Mouse (Mus musculus): ENCODE data around the gene Ugt1a6a. TPM values are rescaled to one million over a fixed set of nuclear protein-coding genes. Genes with fewer than 3 reads are reported as not detected.
"Not testable (repeated sequence)": the region's sequence is repeated elsewhere in the genome, so short reads cannot be mapped to it uniquely, and the experiment has no call there.

Gene Ugt1a6a
- 29.2 and 29.4 TPM in 2 replicates for polyA plus RNA-seq (2015; fragmentation: Nextera tagmentation; extraction: Ambion mirVana)

DNA sequence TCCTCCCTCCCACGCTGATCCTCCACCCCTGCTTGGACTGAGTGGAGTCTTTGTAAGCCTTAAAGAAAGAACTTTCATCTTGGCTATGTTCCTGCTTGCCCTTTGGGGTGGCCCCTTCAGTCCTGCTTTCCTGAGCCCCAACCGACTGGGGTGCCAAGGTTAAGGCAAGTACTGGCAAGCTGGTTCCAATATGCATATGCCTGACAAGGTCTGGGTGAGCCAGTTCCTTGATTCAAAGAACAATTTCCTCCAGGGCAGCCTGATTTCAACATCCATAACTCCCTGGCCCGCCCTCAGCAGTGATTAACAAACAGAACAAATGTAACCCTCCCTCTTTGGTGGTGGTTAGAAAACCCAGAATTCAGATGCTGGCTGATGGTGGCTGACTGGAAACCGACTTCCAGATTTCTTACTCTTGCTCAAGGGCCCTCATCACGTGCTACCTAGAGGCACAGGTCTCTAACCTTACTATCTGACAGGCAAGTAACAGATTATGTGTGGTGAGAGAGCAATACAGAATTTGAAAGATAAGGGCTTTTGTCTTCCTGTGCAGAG lies at the start of gene Ugt1a6a:
Gene Ugt1a6a (plus strand): TSS at position 353 of the 555 bp plus-strand sequence.
- H3K9ac ChIP-seq; H3K36me3 ChIP-seq; H3K27me3 ChIP-seq (replicated peaks); H3K4me1 ChIP-seq; H3K9me3 ChIP-seq; H3K4me3 ChIP-seq (replicated peaks); H3K4me2 ChIP-seq; ATAC-seq (ENCODE audit: insufficient read depth, low FRiP score, low read depth): not testable (repeated sequence)
- H3K27ac ChIP-seq, result peak within 1 kb of the TSS; percentile 80; the same call in 1 of the 2 replicates
- 40% methylated on average over 5 of the region's 5 CpGs for WGBS

DNA sequence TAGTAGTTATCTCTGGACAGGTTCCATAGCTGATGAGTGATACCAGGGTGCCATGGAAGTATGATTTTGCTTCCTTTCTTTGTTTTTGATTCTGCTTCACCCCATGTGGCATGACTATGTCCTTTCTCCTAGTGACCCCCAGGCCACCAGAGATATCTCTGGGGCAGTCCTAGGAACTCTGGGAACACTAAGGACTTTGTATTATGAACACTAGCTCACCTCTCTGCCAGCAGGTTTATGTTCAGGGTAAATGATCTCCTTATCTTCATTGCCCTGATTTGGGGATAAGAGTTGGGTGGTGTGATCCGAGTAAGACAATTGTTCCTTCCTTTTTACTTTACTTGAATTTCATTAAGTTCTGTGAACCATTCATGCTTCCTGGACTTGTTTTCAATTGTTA lies 48.5 kb upstream of the Ugt1a6a start:
- no peaks in the 10 kb centered on the region for H3K9me3 ChIP-seq
- H3K36me3 ChIP-seq, result no peaks in the 10 kb centered on the region
- H3K27me3 ChIP-seq (replicated peaks), result no peaks in the 10 kb centered on the region
- H3K4me2 ChIP-seq, result no peak overlapping the region
- no peak overlapping the region for H3K4me3 ChIP-seq (replicated peaks)
- 63% methylated on average over 1 of the region's 1 CpGs for WGBS
- H3K4me1 ChIP-seq, result no peaks in the 10 kb centered on the region
- H3K27ac ChIP-seq, result no peak overlapping the region
- no peak for ATAC-seq (ENCODE audit: insufficient read depth, low FRiP score, low read depth)
- H3K9ac ChIP-seq, result no peak overlapping the region

DNA sequence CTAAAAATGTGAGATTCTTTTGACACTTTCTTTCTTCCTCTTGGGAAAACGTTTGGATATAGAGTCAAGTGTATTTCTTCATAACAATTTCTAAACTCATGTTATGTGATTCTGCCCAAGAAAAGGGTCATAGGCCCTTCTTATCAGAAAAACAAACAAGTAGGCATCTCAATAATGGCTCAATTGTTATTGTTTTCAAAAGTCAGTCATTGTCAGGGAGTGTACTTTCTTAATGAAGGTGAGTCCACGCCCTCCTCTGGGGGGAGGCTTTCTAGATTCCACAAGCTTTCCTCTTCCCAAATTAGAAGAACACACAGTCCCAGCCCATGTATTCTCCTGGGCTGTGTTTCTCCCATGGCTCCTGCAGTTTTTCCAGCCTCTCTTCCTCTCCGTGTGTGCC lies 47.1 kb upstream of the Ugt1a6a start, which contains the start of gene Ugt1a8:
Gene Ugt1a8 (plus strand): TSS at position 301 of the 400 bp plus-strand sequence.
- H3K36me3 ChIP-seq, result no peaks in the 10 kb centered on the region
- WGBS, result 72% methylated on average over 3 of the region's 3 CpGs
- H3K27ac ChIP-seq, result no peak within 1 kb of the TSS
- no peaks in the 10 kb centered on the region for H3K27me3 ChIP-seq (replicated peaks)
- ATAC-seq (ENCODE audit: insufficient read depth, low FRiP score, low read depth), result no peak
- H3K9me3 ChIP-seq, result no peaks in the 10 kb centered on the region
- no peaks in the 10 kb centered on the region for H3K4me1 ChIP-seq
- H3K9ac ChIP-seq, result no peak within 1 kb of the TSS
- H3K4me3 ChIP-seq (replicated peaks), result no peak within 1 kb of the TSS
- H3K4me2 ChIP-seq, result no peak within 1 kb of the TSS

DNA sequence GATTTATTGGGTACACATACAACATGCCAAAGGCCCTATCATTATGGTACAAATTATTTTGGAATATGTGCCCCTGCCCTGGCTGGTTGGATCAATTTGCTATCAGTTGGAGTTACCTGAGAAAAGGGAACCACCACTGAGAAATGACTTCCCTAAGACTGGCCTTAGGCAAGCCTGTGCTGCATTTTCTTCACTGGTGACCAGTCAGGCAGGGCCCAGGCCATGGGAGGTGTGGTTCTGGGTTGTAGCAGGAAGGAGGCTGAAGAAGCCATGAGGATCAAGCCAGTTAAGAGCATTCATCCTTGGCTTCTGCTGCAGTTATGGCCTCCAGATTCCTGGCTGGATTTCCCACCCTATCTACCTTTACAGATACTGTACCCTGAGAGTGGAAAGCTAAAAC lies 42.3 kb upstream of the Ugt1a6a start:
- Histone ChIP-seq H3K9ac (no peak overlapping the region), H3K4me1 (peaks cover 4% of the 10 kb centered on the region), H3K4me3 (replicated peaks) (no peak overlapping the region), H3K27ac (no peak overlapping the region), H3K4me2 (no peak overlapping the region), H3K27me3 (replicated peaks) (no peaks in the 10 kb centered on the region), H3K9me3 (no peaks in the 10 kb centered on the region), H3K36me3 (no peaks in the 10 kb centered on the region)
- no peak for ATAC-seq (ENCODE audit: insufficient read depth, low FRiP score, low read depth)

DNA sequence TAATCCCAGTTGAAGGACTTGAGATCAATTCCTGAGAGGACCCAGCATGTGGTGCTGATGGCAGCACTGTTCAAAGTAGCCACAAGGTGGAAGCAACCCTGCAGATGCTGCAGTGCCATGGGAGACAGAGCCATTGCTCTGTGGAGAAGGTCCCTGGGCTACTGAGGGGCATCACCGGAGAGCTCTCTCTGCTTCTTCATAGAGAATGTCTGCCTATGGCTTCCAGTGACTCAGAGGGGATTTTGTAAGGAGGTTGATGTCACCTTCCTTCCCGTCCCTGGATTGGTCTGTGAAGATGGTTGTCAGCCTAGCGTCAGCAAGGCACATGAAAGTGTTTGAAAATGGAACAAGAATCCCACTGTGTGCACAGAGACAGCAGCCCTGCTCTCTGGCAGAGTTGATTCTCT lies 40.3 kb upstream of the Ugt1a6a start:
- not testable (repeated sequence) for H3K4me3 ChIP-seq (replicated peaks); H3K9ac ChIP-seq; H3K4me1 ChIP-seq; H3K27me3 ChIP-seq (replicated peaks); H3K4me2 ChIP-seq; ATAC-seq (ENCODE audit: insufficient read depth, low FRiP score, low read depth); H3K36me3 ChIP-seq; H3K9me3 ChIP-seq
- 62% methylated on average over 3 of the region's 3 CpGs for WGBS
- H3K27ac ChIP-seq, result peak overlapping the region; percentile 82

DNA sequence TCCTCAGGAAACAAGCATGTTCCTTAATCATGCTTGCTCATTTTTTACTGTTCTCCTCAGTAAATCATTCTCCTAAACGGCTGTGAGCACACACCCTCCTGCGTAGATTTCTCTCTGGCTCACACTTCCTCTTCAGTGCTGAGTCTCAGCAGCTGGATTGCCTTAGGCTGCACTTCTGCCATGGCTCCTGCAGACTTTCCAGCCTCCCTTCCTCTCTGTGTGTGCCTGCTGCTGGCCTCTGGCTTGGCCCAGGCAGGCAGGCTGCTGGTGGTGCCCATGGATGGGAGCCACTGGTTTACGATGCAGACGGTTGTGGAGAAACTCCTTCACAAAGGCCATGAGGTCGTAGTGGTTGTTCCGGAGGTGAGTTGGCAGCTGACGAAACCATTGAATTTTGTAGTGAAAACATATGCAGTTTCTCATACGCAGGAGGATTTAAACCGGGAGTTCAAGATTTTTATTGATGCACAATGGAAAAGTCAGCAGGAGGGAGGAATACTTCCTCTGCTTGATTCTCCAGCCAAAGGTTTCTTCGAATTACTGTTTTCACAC lies 39.6 kb upstream of the Ugt1a6a start, which contains the start of gene Ugt1a7c:
Gene Ugt1a7c (plus strand): TSS at position 122 of the 552 bp plus-strand sequence.
- 15% methylated on average over 10 of the region's 10 CpGs for WGBS
- Histone ChIP-seq H3K4me2 (peak within 1 kb of the TSS; percentile 45), H3K9ac (no peak within 1 kb of the TSS), H3K27me3 (replicated peaks) (no peaks in the 10 kb centered on the region), H3K9me3 (no peaks in the 10 kb centered on the region), H3K4me1 (peaks cover 4% of the 10 kb centered on the region), H3K4me3 (replicated peaks) (peak within 1 kb of the TSS; percentile 23; the same call in 1 of the 2 replicates), H3K27ac (peak within 1 kb of the TSS; percentile 82), H3K36me3 (no peaks in the 10 kb centered on the region)
- peak; percentile 72; the same call in 1 of the 2 replicates for ATAC-seq (ENCODE audit: insufficient read depth, low FRiP score, low read depth)

DNA sequence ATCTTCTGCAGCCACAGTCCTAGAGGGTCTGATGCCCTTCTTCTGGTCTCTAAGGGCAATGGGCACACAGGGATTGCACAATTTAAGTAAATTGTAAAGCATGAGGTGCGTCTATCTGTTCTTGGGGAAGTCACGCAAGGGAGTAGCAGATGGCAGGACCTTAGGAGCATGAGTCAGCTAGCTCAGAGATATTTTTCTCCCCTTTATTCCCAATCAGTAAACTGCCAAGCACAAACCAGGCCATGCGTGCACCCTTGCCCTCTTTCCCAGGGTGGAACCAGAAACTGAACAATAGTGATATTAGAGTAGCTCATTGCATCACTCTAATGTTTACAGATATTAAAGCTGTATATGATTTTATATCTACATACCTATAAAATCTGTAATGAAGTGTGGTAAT lies 36.1 kb upstream of the Ugt1a6a start:
- H3K27ac ChIP-seq; H3K36me3 ChIP-seq; H3K4me3 ChIP-seq (replicated peaks); ATAC-seq (ENCODE audit: insufficient read depth, low FRiP score, low read depth); H3K27me3 ChIP-seq (replicated peaks); H3K9ac ChIP-seq; H3K4me1 ChIP-seq; H3K4me2 ChIP-seq; H3K9me3 ChIP-seq: not testable (repeated sequence)
- WGBS, result 77% methylated on average over 3 of the region's 3 CpGs

DNA sequence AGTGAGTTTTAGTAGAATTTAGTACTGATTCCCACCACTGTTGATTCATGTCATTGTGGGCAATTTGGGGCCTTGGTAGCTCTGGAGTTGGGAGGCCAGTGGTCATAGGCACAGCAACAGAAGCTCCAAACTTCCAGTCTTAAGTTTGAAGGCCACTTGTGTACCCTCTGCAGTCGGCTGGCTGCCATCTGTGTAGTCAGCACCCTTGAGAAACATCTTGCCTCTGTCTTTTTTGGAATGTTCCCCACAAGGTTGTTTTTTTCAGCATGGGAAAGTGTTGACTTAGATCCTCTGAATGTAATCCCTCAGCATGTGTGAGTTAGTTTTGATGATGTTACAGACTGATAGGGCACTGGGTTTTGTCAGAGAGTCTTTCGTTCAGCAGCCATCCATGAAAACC lies 34.9 kb upstream of the Ugt1a6a start:
- H3K4me1 ChIP-seq; H3K27me3 ChIP-seq (replicated peaks); H3K36me3 ChIP-seq; H3K4me2 ChIP-seq; ATAC-seq (ENCODE audit: insufficient read depth, low FRiP score, low read depth); H3K27ac ChIP-seq; H3K4me3 ChIP-seq (replicated peaks); H3K9ac ChIP-seq; H3K9me3 ChIP-seq: not testable (repeated sequence)
- 78% methylated on average over 2 of the region's 2 CpGs for WGBS

DNA sequence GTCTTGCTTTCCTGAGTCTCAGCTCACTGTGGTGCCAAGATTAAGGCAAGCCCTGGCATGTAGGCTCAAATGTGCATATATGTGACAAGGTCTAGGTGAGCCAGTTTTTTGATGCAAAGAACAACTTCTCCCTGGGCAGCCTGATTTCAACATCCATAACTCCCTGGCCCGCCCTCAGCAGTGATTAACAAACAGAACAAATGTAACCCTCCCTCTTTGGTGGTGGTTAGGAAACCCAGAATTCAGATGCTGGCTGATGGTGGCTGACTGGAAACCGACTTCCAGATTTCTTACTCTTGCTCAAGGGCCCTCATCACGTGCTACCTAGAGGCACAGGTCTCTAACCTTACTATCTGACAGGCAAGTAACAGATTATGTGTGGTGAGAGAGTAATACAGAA lies 31.6 kb upstream of the Ugt1a6a start, which contains the start of gene Ugt1a6b:
Gene Ugt1a6b (plus strand): TSS at position 234 of the 400 bp plus-strand sequence.
- 41% methylated on average over 3 of the region's 3 CpGs for WGBS
- ATAC-seq (ENCODE audit: insufficient read depth, low FRiP score, low read depth), result peak; percentile 63
- H3K9ac ChIP-seq; H3K27me3 ChIP-seq (replicated peaks); H3K4me2 ChIP-seq; H3K4me3 ChIP-seq (replicated peaks); H3K36me3 ChIP-seq; H3K4me1 ChIP-seq; H3K9me3 ChIP-seq: not testable (repeated sequence)
- peak within 1 kb of the TSS; percentile 11; the same call in 1 of the 2 replicates for H3K27ac ChIP-seq

DNA sequence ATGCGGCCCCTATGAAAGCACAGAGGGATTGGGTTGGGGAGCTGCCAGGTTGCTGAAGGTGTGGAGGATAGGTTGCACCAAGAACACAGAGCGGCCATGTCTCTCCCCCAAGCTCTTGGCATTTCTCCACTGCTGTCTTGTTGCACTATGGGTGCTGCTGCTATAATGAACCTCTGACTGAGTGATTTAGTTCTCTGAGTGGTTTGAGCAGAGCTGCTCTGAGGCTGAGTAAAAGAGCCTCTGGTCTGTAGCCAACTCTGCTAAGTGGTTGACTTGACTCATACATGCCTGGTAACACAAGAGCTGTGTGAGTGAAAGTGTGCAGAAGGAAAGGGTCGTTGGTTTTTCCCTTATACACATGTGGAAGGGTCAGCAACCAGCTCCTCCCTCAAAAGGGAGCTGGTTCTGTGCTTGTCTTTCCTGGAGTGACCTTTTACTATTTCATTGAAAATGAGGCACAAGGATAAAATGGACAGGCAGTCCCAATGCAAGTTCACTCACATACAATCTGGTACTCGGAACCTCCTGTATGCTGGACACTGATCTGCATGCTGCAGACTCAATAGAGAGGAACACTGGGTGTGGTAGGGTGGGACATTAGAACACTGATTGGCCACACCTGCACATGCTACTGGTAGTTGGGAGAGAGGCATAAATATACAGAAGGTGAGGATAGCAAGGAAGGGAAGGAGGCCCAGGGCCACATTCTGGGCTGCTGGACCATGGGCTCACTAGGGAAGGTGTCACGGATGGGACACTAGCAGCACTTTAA lies 30.7 kb upstream of the Ugt1a6a start:
- H3K9ac ChIP-seq; H3K9me3 ChIP-seq; H3K4me1 ChIP-seq; H3K36me3 ChIP-seq; ATAC-seq (ENCODE audit: insufficient read depth, low FRiP score, low read depth); H3K4me3 ChIP-seq (replicated peaks); H3K4me2 ChIP-seq; H3K27me3 ChIP-seq (replicated peaks): not testable (repeated sequence)
- H3K27ac ChIP-seq, result peak overlapping the region; percentile 9; the same call in 1 of the 2 replicates
- 70% methylated on average over 5 of the region's 5 CpGs for WGBS

DNA sequence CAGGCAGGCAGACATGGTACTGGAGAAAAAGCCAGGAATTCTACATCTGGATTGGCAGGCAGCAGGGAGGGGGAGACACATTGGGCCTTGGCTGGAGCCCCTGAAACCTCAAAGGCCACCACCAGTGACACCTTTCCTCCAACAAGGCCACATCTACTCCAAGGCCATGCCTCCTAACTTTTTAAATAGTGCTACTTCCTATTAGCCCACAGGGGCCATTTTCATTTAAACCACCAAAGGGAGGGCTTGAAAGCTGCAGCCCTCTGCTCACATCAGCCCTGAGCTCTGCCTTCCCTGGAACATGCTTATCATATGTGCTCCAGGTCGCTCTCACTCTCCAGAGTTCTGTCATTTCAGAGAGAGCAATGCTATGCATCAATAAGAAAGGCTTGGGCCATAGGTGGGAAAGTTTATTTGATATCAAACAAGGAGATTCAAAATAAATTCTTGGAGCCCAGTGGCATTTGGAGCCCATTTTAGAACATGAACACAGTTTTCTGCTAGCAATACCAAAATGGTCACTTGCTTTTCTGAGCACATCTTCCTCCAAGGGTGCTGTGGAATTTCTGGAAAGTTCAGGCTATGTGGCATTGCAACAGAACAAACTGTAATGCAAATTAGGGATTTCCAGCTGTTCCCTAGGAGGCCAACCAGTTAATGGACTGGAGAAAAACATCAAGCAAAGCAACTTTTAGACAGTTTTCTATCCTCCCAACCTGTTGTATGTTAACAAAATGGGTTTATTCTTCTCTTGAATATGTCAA lies 29.8 kb upstream of the Ugt1a6a start:
- no peaks in the 10 kb centered on the region for H3K9me3 ChIP-seq
- no peak overlapping the region for H3K9ac ChIP-seq
- H3K4me3 ChIP-seq (replicated peaks), result no peak overlapping the region
- no peak overlapping the region for H3K4me2 ChIP-seq
- ATAC-seq (ENCODE audit: insufficient read depth, low FRiP score, low read depth), result no peak
- no peaks in the 10 kb centered on the region for H3K4me1 ChIP-seq
- no peaks in the 10 kb centered on the region for H3K36me3 ChIP-seq
- no peaks in the 10 kb centered on the region for H3K27me3 ChIP-seq (replicated peaks)
- H3K27ac ChIP-seq, result no peak overlapping the region
- 84% methylated on average over 1 of the region's 1 CpGs for WGBS

DNA sequence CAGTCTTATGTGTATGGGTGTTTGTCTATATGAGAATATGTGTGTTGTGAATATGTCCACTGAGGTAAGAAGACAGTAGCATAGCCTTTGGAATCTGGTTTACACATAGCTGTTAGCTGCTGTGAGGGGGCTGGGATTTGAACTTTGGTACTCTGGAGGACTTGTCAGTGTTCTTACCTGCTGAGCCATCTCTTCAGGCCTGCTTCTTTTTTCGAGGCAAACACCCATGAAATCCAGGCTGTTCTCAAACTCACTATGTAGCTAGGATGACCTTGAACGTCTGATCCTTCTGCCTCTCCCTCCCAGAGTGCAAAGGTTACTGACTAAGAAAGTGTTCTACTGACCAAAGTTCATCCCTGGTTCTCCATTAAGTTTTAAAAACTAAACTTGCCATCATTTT lies 29.0 kb upstream of the Ugt1a6a start:
- no peak for ATAC-seq (ENCODE audit: insufficient read depth, low FRiP score, low read depth)
- Histone ChIP-seq H3K4me1 (no peaks in the 10 kb centered on the region), H3K4me2 (no peak overlapping the region)

More for the DNA sequence above, 29.0 kb upstream of the Ugt1a6a start:
- 50% methylated on average over 2 of the region's 2 CpGs for WGBS
- Histone ChIP-seq H3K36me3 (no peaks in the 10 kb centered on the region), H3K9ac (no peak overlapping the region), H3K27ac (no peak overlapping the region), H3K4me3 (replicated peaks) (no peak overlapping the region), H3K9me3 (no peaks in the 10 kb centered on the region), H3K27me3 (replicated peaks) (no peaks in the 10 kb centered on the region)

Data from stomach, embryonic 15.5 days (tissue).